Mouse (Mus musculus) forebrain, embryonic 15.5 days (tissue): ENCODE data around the gene Tuft1. TPM values are rescaled to one million over a fixed set of nuclear protein-coding genes. Genes with fewer than 3 reads are reported as not detected.

ENCODE experiments used
- ATAC-seq: fragments of 200-750 bp; cut with Nextera tagmentation; replicated peaks from 2 replicates; pipeline ENCODE4 v1.8.0; 2017; ENCODE audit warnings: mild to moderate bottlenecking, moderate TSS enrichment, moderate library complexity
- H3K27ac ChIP-seq: fragments of 300-500 bp; sonication (generic); replicated peaks from 2 replicates; pipeline ENCODE4 v1.5.1; 2015; ENCODE audit warnings: mild to moderate bottlenecking, inconsistent platforms
- H3K27me3 ChIP-seq: fragments of 300-500 bp; sonication (generic); 2 replicates; pipeline ENCODE4 v1.6.1; 2015; ENCODE audit warnings: inconsistent platforms
- H3K36me3 ChIP-seq: fragments of 300-500 bp; sonication (generic); 2 replicates; pipeline ENCODE4 v1.6.1; 2015; ENCODE audit warnings: mild to moderate bottlenecking, inconsistent platforms
- H3K4me1 ChIP-seq: fragments of 300-500 bp; sonication (generic); 2 replicates; pipeline ENCODE4 v1.6.1; 2015; ENCODE audit warnings: inconsistent platforms
- H3K4me2 ChIP-seq: fragments of 300-500 bp; sonication (generic); replicated peaks from 2 replicates; pipeline ENCODE4 v1.6.1; 2015; ENCODE audit warnings: mild to moderate bottlenecking, inconsistent platforms
- H3K4me3 ChIP-seq: fragments of 300-500 bp; sonication (generic); 2 replicates; pipeline ENCODE4 v1.5.1; 2015; ENCODE audit warnings: mild to moderate bottlenecking, inconsistent platforms
- H3K9ac ChIP-seq: fragments of 300-500 bp; sonication (generic); replicated peaks from 2 replicates; pipeline ENCODE4 v1.6.1; 2015; ENCODE audit warnings: mild to moderate bottlenecking, inconsistent platforms
- H3K9me3 ChIP-seq: fragments of 300-500 bp; sonication (generic); 2 replicates; pipeline ENCODE4 v1.6.1; 2016; ENCODE audit warnings: inconsistent platforms
- WGBS: fragments of 180-500 bp; shearing (Covaris S2); methylation state at CpG from one replicate; pipeline ENCODE4 v1.1.7; 2015; ENCODE audit warnings: mixed read lengths; 5-methylcytosine and 5-hydroxymethylcytosine counted together
- polyA plus RNA-seq: library from polyadenylated mRNA; unstranded; fragments of >200 nt; fragmentation: Nextera tagmentation; extraction: Ambion mirVana; gene quantifications from 2 replicates; pipeline ENCODE4 v1.2.1, GENCODE M21; 2015

The Tuft1 gene
- polyA plus RNA-seq, 1 experiment from 2014 or later, result 4.1 TPM

- WGBS, result 78% methylated on average over 5 of the region's 5 CpGs
- Histone ChIP-seq H3K4me1 (peaks cover 15% of the 10 kb centered on the region), H3K4me2 (no peak overlapping the region), H3K9ac (no peak overlapping the region), H3K27me3 (no peaks in the 10 kb centered on the region), H3K4me3 (no peak overlapping the region), H3K9me3 (no peaks in the 10 kb centered on the region), H3K27ac (peak overlapping the region; percentile 48; the same call in 1 of the 2 replicates), H3K36me3 (no peaks in the 10 kb centered on the region)
- no peak for ATAC-seq
These were observed 46.8 kb downstream of the Tuft1 start for GRCm38 (mm10) chr3:94611834-94612233.

GRCm38 (mm10) chr3:94611343-94611742, 47.3 kb downstream of the Tuft1 start:
- ATAC-seq, result no peak
- peaks cover 15% of the 10 kb centered on the region for H3K4me1 ChIP-seq
- no peaks in the 10 kb centered on the region for H3K36me3 ChIP-seq
- no peak overlapping the region for H3K9ac ChIP-seq
- H3K4me2 ChIP-seq, result no peak overlapping the region
- H3K9me3 ChIP-seq, result no peaks in the 10 kb centered on the region
- H3K27me3 ChIP-seq, result no peaks in the 10 kb centered on the region
- peak overlapping the region; percentile 48 for H3K27ac ChIP-seq
- H3K4me3 ChIP-seq, result no peak overlapping the region
- WGBS, result 55% methylated on average over 4 of the region's 4 CpGs

DNA sequence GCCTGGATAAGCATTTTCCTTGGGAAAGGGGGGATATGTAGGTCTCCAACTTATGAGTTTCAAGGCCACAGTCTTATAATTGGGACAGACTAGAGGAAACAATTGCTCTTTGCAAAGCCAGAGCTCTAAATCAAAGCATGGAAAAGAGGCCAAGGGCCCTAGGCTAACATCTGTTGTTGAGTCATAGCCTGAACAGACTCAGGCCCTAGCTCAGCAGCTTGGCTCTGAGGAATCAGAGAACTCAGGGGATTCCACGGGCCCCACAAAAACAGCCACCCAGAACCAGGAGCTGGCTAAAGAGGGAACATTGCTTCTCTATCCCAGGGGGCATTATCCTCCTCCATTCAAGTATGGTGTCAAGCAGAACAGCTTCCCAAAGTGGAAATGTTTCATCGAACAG, 48.1 kb downstream of the Tuft1 start:
- Histone ChIP-seq H3K36me3 (no peaks in the 10 kb centered on the region), H3K4me3 (no peak overlapping the region), H3K9ac (no peak overlapping the region), H3K27ac (peak overlapping the region; percentile 48; the same call in 1 of the 2 replicates), H3K27me3 (no peaks in the 10 kb centered on the region), H3K9me3 (no peaks in the 10 kb centered on the region), H3K4me1 (peaks cover 15% of the 10 kb centered on the region), H3K4me2 (no peak overlapping the region)
- ATAC-seq, result no peak
- 75% methylated on average over 2 of the region's 2 CpGs for WGBS

- Histone ChIP-seq H3K27ac (no peak overlapping the region), H3K4me2 (no peak overlapping the region), H3K4me1 (peaks cover 15% of the 10 kb centered on the region), H3K4me3 (no peak overlapping the region), H3K9ac (no peak overlapping the region), H3K36me3 (no peaks in the 10 kb centered on the region), H3K27me3 (no peaks in the 10 kb centered on the region), H3K9me3 (no peaks in the 10 kb centered on the region)
- 91% methylated on average over 3 of the region's 3 CpGs for WGBS
- no peak for ATAC-seq
These were observed 49.1 kb downstream of the Tuft1 start for GRCm38 (mm10) chr3:94609621-94610020.

GRCm38 (mm10) chr3:94601959-94602358, 56.7 kb downstream of the Tuft1 start:
- Histone ChIP-seq H3K9me3 (no peaks in the 10 kb centered on the region), H3K27ac (no peak overlapping the region), H3K27me3 (no peaks in the 10 kb centered on the region), H3K4me3 (no peak overlapping the region), H3K36me3 (no peaks in the 10 kb centered on the region), H3K4me1 (no peaks in the 10 kb centered on the region), H3K4me2 (no peak overlapping the region), H3K9ac (no peak overlapping the region)
- ATAC-seq, result no peak
- 5% methylated on average over 4 of the region's 4 CpGs for WGBS

- H3K36me3 ChIP-seq, result no peaks in the 10 kb centered on the region
- H3K9me3 ChIP-seq, result no peaks in the 10 kb centered on the region
- H3K4me3 ChIP-seq, result no peak overlapping the region
- H3K4me1 ChIP-seq, result no peaks in the 10 kb centered on the region
- no peak overlapping the region for H3K4me2 ChIP-seq
- no peaks in the 10 kb centered on the region for H3K27me3 ChIP-seq
- WGBS, result 86% methylated on average over 3 of the region's 3 CpGs
- no peak overlapping the region for H3K9ac ChIP-seq
- no peak for ATAC-seq
- no peak overlapping the region for H3K27ac ChIP-seq
These were observed 61.4 kb downstream of the Tuft1 start for GRCm38 (mm10) chr3:94597224-94597779.

GRCm38 (mm10) chr3:94595871-94596287, 62.8 kb downstream of the Tuft1 start:
- no peak overlapping the region for H3K4me3 ChIP-seq
- no peak overlapping the region for H3K9ac ChIP-seq
- H3K4me2 ChIP-seq, result no peak overlapping the region
- ATAC-seq, result no peak
- H3K27me3 ChIP-seq, result no peaks in the 10 kb centered on the region
- H3K9me3 ChIP-seq, result no peaks in the 10 kb centered on the region
- 96% methylated on average over 6 of the region's 6 CpGs for WGBS
- no peaks in the 10 kb centered on the region for H3K4me1 ChIP-seq
- H3K36me3 ChIP-seq, result no peaks in the 10 kb centered on the region
- H3K27ac ChIP-seq, result no peak overlapping the region

DNA sequence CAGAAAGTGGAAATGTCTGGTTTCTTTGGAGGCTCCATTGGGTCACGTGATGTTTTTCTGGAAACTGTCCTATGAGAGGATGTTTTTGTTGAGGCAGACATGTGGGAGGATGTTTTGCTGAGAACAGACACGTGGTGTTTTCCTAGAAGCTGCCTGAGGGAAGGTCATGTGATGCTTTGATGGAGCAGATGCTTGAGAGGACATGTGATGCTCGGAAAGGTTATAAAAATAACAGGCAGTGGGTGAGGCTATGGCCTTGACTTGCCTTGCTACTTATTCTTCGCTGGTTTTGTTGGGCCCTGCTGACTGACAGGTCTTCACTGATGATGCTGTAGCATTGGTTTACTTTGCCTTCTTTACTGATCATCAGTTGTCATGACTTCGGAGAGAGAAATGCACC, 67.6 kb downstream of the Tuft1 start:
- Histone ChIP-seq H3K4me1 (no peaks in the 10 kb centered on the region), H3K9ac (no peak overlapping the region), H3K27me3 (no peaks in the 10 kb centered on the region), H3K4me2 (no peak overlapping the region), H3K4me3 (no peak overlapping the region), H3K36me3 (no peaks in the 10 kb centered on the region), H3K9me3 (no peaks in the 10 kb centered on the region), H3K27ac (no peak overlapping the region)
- 81% methylated on average over 5 of the region's 5 CpGs for WGBS
- ATAC-seq, result no peak

DNA sequence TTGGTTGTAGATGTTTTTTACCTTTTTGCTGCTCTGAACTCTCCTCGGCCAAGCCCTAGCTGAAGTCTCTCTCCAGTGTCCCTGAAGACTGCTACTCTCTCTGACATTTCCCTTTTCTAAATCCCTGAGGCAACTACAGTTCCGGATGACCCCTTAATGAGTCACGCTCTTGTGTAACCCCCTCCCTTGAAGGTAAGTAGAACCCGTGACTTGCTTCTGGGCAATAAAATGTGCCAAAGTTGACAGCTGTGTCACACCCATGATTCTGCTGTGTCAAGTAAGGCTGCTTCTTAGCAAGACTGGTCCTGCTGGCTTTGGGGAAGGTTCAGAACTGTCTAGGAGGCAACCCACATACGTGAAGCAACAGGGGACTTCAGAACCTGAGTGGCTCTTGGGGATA, 70.7 kb downstream of the Tuft1 start:
- Histone ChIP-seq H3K4me3 (no peak overlapping the region), H3K9me3 (no peaks in the 10 kb centered on the region), H3K36me3 (no peaks in the 10 kb centered on the region), H3K4me1 (no peaks in the 10 kb centered on the region), H3K4me2 (no peak overlapping the region), H3K9ac (no peak overlapping the region), H3K27ac (no peak overlapping the region), H3K27me3 (no peaks in the 10 kb centered on the region)
- WGBS, result 85% methylated on average over 5 of the region's 5 CpGs
- no peak for ATAC-seq

DNA sequence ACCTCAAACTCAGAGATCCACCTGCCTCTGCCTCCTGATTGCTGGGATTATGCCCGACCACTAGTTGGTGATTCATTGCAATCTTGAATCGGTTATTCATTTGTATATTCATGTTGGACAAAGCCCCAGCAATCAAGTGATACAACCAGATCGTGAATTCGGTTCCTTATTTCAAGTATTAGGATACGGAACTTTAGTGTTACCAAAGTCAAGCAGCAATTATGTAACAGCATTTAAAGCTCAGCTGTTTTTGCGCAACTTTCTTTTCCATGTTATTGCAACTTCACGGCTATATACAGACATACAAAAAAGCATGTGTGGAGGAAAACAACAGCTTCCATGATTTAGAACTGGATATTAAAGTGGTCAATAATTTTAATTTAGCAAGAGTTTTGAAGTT, 75.7 kb downstream of the Tuft1 start:
- Histone ChIP-seq H3K4me3 (no peak overlapping the region), H3K9me3 (no peaks in the 10 kb centered on the region), H3K4me1 (peaks cover 31% of the 10 kb centered on the region), H3K4me2 (no peak overlapping the region), H3K27ac (no peak overlapping the region), H3K27me3 (no peaks in the 10 kb centered on the region), H3K36me3 (no peaks in the 10 kb centered on the region), H3K9ac (no peak overlapping the region)
- no peak for ATAC-seq
- 74% methylated on average over 7 of the region's 7 CpGs for WGBS

DNA sequence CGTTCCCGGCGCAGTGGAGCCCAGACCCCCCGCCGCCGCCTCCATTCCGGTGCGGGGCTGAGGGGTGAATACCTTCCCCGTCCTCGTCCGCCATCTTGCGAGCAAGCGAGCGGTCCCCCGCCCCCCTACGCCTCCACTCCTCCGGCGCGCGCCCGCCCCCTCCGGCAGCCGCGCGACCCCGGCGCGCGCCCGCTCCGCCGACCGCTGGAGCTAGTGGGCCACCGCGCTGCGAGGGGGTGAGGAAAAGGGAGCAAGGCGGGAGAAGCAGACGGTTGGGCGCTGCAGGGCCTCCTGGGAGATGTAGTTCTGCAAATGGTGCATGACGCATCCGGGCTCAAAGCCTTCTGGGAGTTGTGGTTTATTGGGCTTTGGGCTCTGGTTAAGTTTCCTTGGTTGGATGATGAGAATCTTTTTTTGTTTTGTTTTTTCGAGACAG, 76.2 kb downstream of the Tuft1 start, which contains the start of gene Snx27:
Gene Snx27 (minus strand): TSS at position 261 of the 436 bp plus-strand sequence.
- peak; percentile 99 for ATAC-seq
- under 1% methylated on average over 42 of the region's 42 CpGs for WGBS
- H3K9me3 ChIP-seq, result no peaks in the 10 kb centered on the region
- no peaks in the 10 kb centered on the region for H3K27me3 ChIP-seq
- peak within 1 kb of the TSS; percentile 91 for H3K4me3 ChIP-seq
- H3K4me1 ChIP-seq, result peaks cover 34% of the 10 kb centered on the region
- peak within 1 kb of the TSS; percentile 82 for H3K4me2 ChIP-seq
- H3K36me3 ChIP-seq, result no peaks in the 10 kb centered on the region
- peak within 1 kb of the TSS; percentile 93 for H3K27ac ChIP-seq
- H3K9ac ChIP-seq, result peak within 1 kb of the TSS; percentile 92

DNA sequence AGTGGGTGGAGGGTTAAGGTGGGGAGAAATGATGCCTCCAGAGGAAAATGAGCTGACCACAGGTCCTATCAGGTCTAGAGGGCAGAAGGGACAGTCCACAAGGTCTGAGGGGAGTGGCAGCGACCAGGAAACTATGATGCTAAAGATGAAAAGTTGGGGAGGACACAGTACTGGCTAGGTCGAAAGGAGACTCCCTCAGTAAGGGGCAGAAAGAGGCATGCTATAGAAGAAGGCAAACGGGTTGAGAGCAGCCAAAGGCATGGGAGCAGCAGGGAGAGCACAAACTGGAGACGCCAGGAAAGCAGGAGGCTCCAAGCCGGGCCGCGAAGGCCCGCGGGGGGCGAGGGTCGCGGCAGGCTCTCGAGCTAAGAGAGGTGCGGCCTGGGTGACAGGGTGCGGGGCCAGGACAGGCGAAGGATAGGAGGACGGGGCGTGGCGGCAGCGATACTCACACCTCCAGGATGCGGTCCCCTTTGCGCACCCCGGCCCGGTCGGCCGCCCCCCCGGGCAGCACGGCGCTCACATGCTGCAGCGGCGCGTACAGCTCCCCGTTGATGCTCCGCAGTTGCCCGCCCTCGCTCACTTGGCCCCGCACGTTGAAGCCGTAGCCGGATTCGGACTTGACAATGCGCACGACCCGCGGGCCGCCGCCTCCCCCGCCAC, 76.7 kb downstream of the Tuft1 start:
- no peaks in the 10 kb centered on the region for H3K36me3 ChIP-seq
- peak; percentile 84 for ATAC-seq
- H3K4me3 ChIP-seq, result peak overlapping the region; percentile 91
- peaks cover 34% of the 10 kb centered on the region for H3K4me1 ChIP-seq
- WGBS, result 1% methylated on average over 46 of the region's 48 CpGs
- H3K27me3 ChIP-seq, result no peaks in the 10 kb centered on the region
- peak overlapping the region; percentile 93 for H3K27ac ChIP-seq
- H3K9ac ChIP-seq, result peak overlapping the region; percentile 92
- no peaks in the 10 kb centered on the region for H3K9me3 ChIP-seq
- H3K4me2 ChIP-seq, result peak overlapping the region; percentile 82
